Mouse (Mus musculus): ENCODE data around the gene Ccdc51. TPM values are rescaled to one million over a fixed set of nuclear protein-coding genes. Genes with fewer than 3 reads are reported as not detected.
"Not testable (repeated sequence)": the region's sequence is repeated elsewhere in the genome, so short reads cannot be mapped to it uniquely, and the experiment has no call there.

Ccdc51 gene
- total and polyA plus RNA-seq, 2 experiments from 2014 or later, result 7.2 to 12.2 TPM

- no peak for ATAC-seq
- no peak overlapping the region for H3K4me2 ChIP-seq (ENCODE audit: low read depth)
- H3K27me3 ChIP-seq (ENCODE audit: insufficient read depth, low read length), result no peaks in the 10 kb centered on the region
- H3K9ac ChIP-seq, result no peak overlapping the region
- no peaks in the 10 kb centered on the region for H3K9me3 ChIP-seq (ENCODE audit: low read length)
- no peak overlapping the region for H3K27ac ChIP-seq (ENCODE audit: low read depth, low read length)
- DNase-seq, result no peak
- TF ChIP-seq CTCF (IDR thresholded peaks at IDR 0.05; ENCODE audit: low read depth), result no peak
- H3K36me3 ChIP-seq (ENCODE audit: insufficient read depth), result no peaks in the 10 kb centered on the region
- no peaks in the 10 kb centered on the region for H3K4me1 ChIP-seq (ENCODE audit: insufficient read depth)
- WGBS, result 81% methylated on average over 4 of the region's 4 CpGs
- no peak overlapping the region for H3K4me3 ChIP-seq (ENCODE audit: low read depth, low read length)
Measured at GRCm38 (mm10) chr9:109127076-109127475, 44.8 kb downstream of the Ccdc51 start.

GRCm38 (mm10) chr9:109128211-109128610 is 45.9 kb downstream of the Ccdc51 start:
- no peaks in the 10 kb centered on the region for H3K36me3 ChIP-seq (ENCODE audit: insufficient read depth)
- DNase-seq (peak; percentile 22), ATAC-seq (no peak)
- no peak overlapping the region for H3K4me3 ChIP-seq (ENCODE audit: low read depth, low read length)
- H3K4me1 ChIP-seq (ENCODE audit: insufficient read depth), result no peaks in the 10 kb centered on the region
- peak; percentile 54 for TF ChIP-seq CTCF (IDR thresholded peaks at IDR 0.05; ENCODE audit: low read depth)
- H3K27me3 ChIP-seq (ENCODE audit: insufficient read depth, low read length), result no peaks in the 10 kb centered on the region
- no peak overlapping the region for H3K4me2 ChIP-seq (ENCODE audit: low read depth)
- no peak overlapping the region for H3K27ac ChIP-seq (ENCODE audit: low read depth, low read length)
- H3K9ac ChIP-seq, result no peak overlapping the region
- H3K9me3 ChIP-seq (ENCODE audit: low read length), result no peaks in the 10 kb centered on the region
- 64% methylated on average over 3 of the region's 3 CpGs for WGBS

GRCm38 (mm10) chr9:109130076-109130475 is 47.8 kb downstream of the Ccdc51 start:
- WGBS, result 92% methylated on average over 5 of the region's 5 CpGs
- no peak overlapping the region for H3K27ac ChIP-seq (ENCODE audit: low read depth, low read length)
- no peaks in the 10 kb centered on the region for H3K4me1 ChIP-seq (ENCODE audit: insufficient read depth)
- no peaks in the 10 kb centered on the region for H3K27me3 ChIP-seq (ENCODE audit: insufficient read depth, low read length)
- no peak for TF ChIP-seq CTCF (IDR thresholded peaks at IDR 0.05; ENCODE audit: low read depth)
- H3K4me2 ChIP-seq (ENCODE audit: low read depth), result no peak overlapping the region
- DNase-seq (no peak), ATAC-seq (no peak)
- no peak overlapping the region for H3K4me3 ChIP-seq (ENCODE audit: low read depth, low read length)
- no peak overlapping the region for H3K9ac ChIP-seq
- H3K36me3 ChIP-seq (ENCODE audit: insufficient read depth), result no peaks in the 10 kb centered on the region
- no peaks in the 10 kb centered on the region for H3K9me3 ChIP-seq (ENCODE audit: low read length)

GRCm38 (mm10) chr9:109140414-109140813 is 58.1 kb downstream of the Ccdc51 start:
- not testable (repeated sequence) for H3K9ac ChIP-seq; H3K36me3 ChIP-seq (ENCODE audit: insufficient read depth); H3K4me2 ChIP-seq (ENCODE audit: low read depth); DNase-seq; H3K27me3 ChIP-seq (ENCODE audit: insufficient read depth, low read length); H3K4me3 ChIP-seq (ENCODE audit: low read depth, low read length); ATAC-seq; H3K4me1 ChIP-seq (ENCODE audit: insufficient read depth); H3K27ac ChIP-seq (ENCODE audit: low read depth, low read length); H3K9me3 ChIP-seq (ENCODE audit: low read length)
- 0 out of 2 replicates have a peak, but pooled peaks have one; percentile 8 for TF ChIP-seq CTCF (IDR thresholded peaks at IDR 0.05; ENCODE audit: low read depth)
- WGBS, result 67% methylated on average over 4 of the region's 4 CpGs

Other genes starting within 250 kb of the Ccdc51 start
- 19.4 and 29.6 TPM in 2 replicates for gene Slc26a6, start 229.2 kb upstream of the Ccdc51 start, total RNA-seq (2014; rRNA removed)
- 15.9 and 18.0 TPM in 2 replicates for gene Slc26a6, start 229.2 kb upstream of the Ccdc51 start, polyA plus RNA-seq (2015; fragmentation: Nextera tagmentation; extraction: Ambion mirVana)
- 0.23 and 0.24 TPM in 2 replicates for gene Tmem89, start 167.9 kb upstream of the Ccdc51 start, total RNA-seq (2014; rRNA removed)
- gene Tmem89, start 167.9 kb upstream of the Ccdc51 start, polyA plus RNA-seq (2015; fragmentation: Nextera tagmentation; extraction: Ambion mirVana), result 0.20 and 0.33 TPM in 2 replicates
- gene Uqcrc1, start 145.9 kb upstream of the Ccdc51 start, total RNA-seq (2014; rRNA removed), result 327 and 365 TPM in 2 replicates
- gene Uqcrc1, start 145.9 kb upstream of the Ccdc51 start, polyA plus RNA-seq (2015; fragmentation: Nextera tagmentation; extraction: Ambion mirVana), result 482 and 490 TPM in 2 replicates
- 2.7 and 5.4 TPM in 2 replicates for gene Col7a1, start 128.9 kb upstream of the Ccdc51 start, total RNA-seq (2014; rRNA removed)
- 1.3 and 1.6 TPM in 2 replicates for gene Col7a1, start 128.9 kb upstream of the Ccdc51 start, polyA plus RNA-seq (2015; fragmentation: Nextera tagmentation; extraction: Ambion mirVana)
- gene Ucn2, start 96.5 kb upstream of the Ccdc51 start, total RNA-seq (2014; rRNA removed), result 0.23 TPM in 1 of 2 replicates, not detected in the other
- not detected in 2 replicates for gene Ucn2, start 96.5 kb upstream of the Ccdc51 start, polyA plus RNA-seq (2015; fragmentation: Nextera tagmentation; extraction: Ambion mirVana)
- gene Pfkfb4, start 90.7 kb upstream of the Ccdc51 start, total RNA-seq (2014; rRNA removed), result 27.1 and 46.4 TPM in 2 replicates
- gene Pfkfb4, start 90.7 kb upstream of the Ccdc51 start, polyA plus RNA-seq (2015; fragmentation: Nextera tagmentation; extraction: Ambion mirVana), result 16.6 and 21.7 TPM in 2 replicates
- gene Shisa5, start 43.9 kb upstream of the Ccdc51 start, total RNA-seq (2014; rRNA removed), result 66.2 and 68.4 TPM in 2 replicates
- 75.9 and 77.3 TPM in 2 replicates for gene Shisa5, start 43.9 kb upstream of the Ccdc51 start, polyA plus RNA-seq (2015; fragmentation: Nextera tagmentation; extraction: Ambion mirVana)
- 22.5 and 25.3 TPM in 2 replicates for gene Trex1, start 22.8 kb upstream of the Ccdc51 start, total RNA-seq (2014; rRNA removed)
- 16.5 and 20.3 TPM in 2 replicates for gene Trex1, start 22.8 kb upstream of the Ccdc51 start, polyA plus RNA-seq (2015; fragmentation: Nextera tagmentation; extraction: Ambion mirVana)
- 45.2 and 46.1 TPM in 2 replicates for gene Atrip, start 8.4 kb upstream of the Ccdc51 start, total RNA-seq (2014; rRNA removed)
- gene Atrip, start 8.4 kb upstream of the Ccdc51 start, polyA plus RNA-seq (2015; fragmentation: Nextera tagmentation; extraction: Ambion mirVana), result 34.6 and 34.8 TPM in 2 replicates
- gene Tma7, start 94 bp downstream of the Ccdc51 start, total RNA-seq (2014; rRNA removed), result 177 and 216 TPM in 2 replicates
- 695 and 816 TPM in 2 replicates for gene Tma7, start 94 bp downstream of the Ccdc51 start, polyA plus RNA-seq (2015; fragmentation: Nextera tagmentation; extraction: Ambion mirVana)
- gene Plxnb1, start 12.9 kb downstream of the Ccdc51 start, total RNA-seq (2014; rRNA removed), result 56.3 and 78.2 TPM in 2 replicates
- 7.3 and 10.2 TPM in 2 replicates for gene Plxnb1, start 12.9 kb downstream of the Ccdc51 start, polyA plus RNA-seq (2015; fragmentation: Nextera tagmentation; extraction: Ambion mirVana)
- gene Fbxw21, start 79.5 kb downstream of the Ccdc51 start, total RNA-seq (2014; rRNA removed), result not detected in 2 replicates
- not detected in 2 replicates for gene Fbxw21, start 79.5 kb downstream of the Ccdc51 start, polyA plus RNA-seq (2015; fragmentation: Nextera tagmentation; extraction: Ambion mirVana)
- gene Fbxw13, start 113.5 kb downstream of the Ccdc51 start, total RNA-seq (2014; rRNA removed), result 0.24 TPM in 1 of 2 replicates, not detected in the other
- gene Fbxw13, start 113.5 kb downstream of the Ccdc51 start, polyA plus RNA-seq (2015; fragmentation: Nextera tagmentation; extraction: Ambion mirVana), result 0.19 and 0.24 TPM in 2 replicates
- not detected in 2 replicates for gene Fbxw20, start 152.3 kb downstream of the Ccdc51 start, total RNA-seq (2014; rRNA removed)
- not detected in 2 replicates for gene Fbxw20, start 152.3 kb downstream of the Ccdc51 start, polyA plus RNA-seq (2015; fragmentation: Nextera tagmentation; extraction: Ambion mirVana)
- not detected in 2 replicates for gene Fbxw14, start 205.2 kb downstream of the Ccdc51 start, total RNA-seq (2014; rRNA removed)
- not detected in 2 replicates for gene Fbxw14, start 205.2 kb downstream of the Ccdc51 start, polyA plus RNA-seq (2015; fragmentation: Nextera tagmentation; extraction: Ambion mirVana)

Data from forebrain, postnatal 0 days (tissue).